Mouse (Mus musculus) limb, embryonic 12.5 days (tissue): Measurements from ENCODE around the gene Psmc3ip. TPM values are rescaled to one million over a fixed set of nuclear protein-coding genes. Genes with fewer than 3 reads are reported as not detected.
A peak's percentile ranks its signal among the peaks of the same experiment; 100 is the strongest.

Source experiments
- ATAC-seq: fragments of 200-750 bp; cut with Nextera tagmentation; 2 replicates; pipeline ENCODE4 v1.8.0; 2017; ENCODE audit warnings: low read depth, moderate TSS enrichment; ENCODE audit not compliant: insufficient number of reproducible peaks, insufficient read depth, low FRiP score, low TSS enrichment
- H3K27ac ChIP-seq: fragments of 300-500 bp; sonication (generic); 2 replicates; pipeline ENCODE4 v1.5.1; 2016; ENCODE audit warnings: mild to moderate bottlenecking, moderate library complexity
- H3K27me3 ChIP-seq: fragments of 300-500 bp; sonication (generic); 2 replicates; pipeline ENCODE4 v1.6.1; 2016; ENCODE audit warnings: mild to moderate bottlenecking, moderate library complexity
- H3K36me3 ChIP-seq: fragments of 300-500 bp; sonication (generic); 2 replicates; pipeline ENCODE4 v1.6.1; 2016; ENCODE audit warnings: mild to moderate bottlenecking, moderate library complexity
- H3K4me1 ChIP-seq: fragments of 300-500 bp; sonication (generic); replicated peaks from 2 replicates; pipeline ENCODE4 v1.6.1; 2016
- H3K4me2 ChIP-seq: fragments of 300-500 bp; sonication (generic); 2 replicates; pipeline ENCODE4 v1.6.1; 2016; ENCODE audit warnings: mild to moderate bottlenecking, moderate library complexity
- H3K4me3 ChIP-seq: fragments of 300-500 bp; sonication (generic); replicated peaks from 2 replicates; pipeline ENCODE4 v1.5.1; 2016; ENCODE audit warnings: mild to moderate bottlenecking
- H3K9ac ChIP-seq: fragments of 300-500 bp; sonication (generic); replicated peaks from 2 replicates; pipeline ENCODE4 v1.6.1; 2016; ENCODE audit warnings: mild to moderate bottlenecking, moderate library complexity
- H3K9me3 ChIP-seq: fragments of 300-500 bp; sonication (generic); 2 replicates; pipeline ENCODE4 v1.6.1; 2016; ENCODE audit warnings: mild to moderate bottlenecking, moderate library complexity
- WGBS: fragments of 180-500 bp; shearing (Covaris S2); methylation state at CpG from one replicate; pipeline ENCODE4 v1.1.7; 2016; 5-methylcytosine and 5-hydroxymethylcytosine counted together
- polyA plus RNA-seq: library from polyadenylated mRNA; unstranded; fragments of >200 nt; fragmentation: Nextera tagmentation; extraction: Ambion mirVana; gene quantifications from 2 replicates; pipeline ENCODE4 v1.2.1, GENCODE M21; 2016

Gene Psmc3ip
- polyA plus RNA-seq, result 54.3 and 55.7 TPM in 2 replicates

DNA sequence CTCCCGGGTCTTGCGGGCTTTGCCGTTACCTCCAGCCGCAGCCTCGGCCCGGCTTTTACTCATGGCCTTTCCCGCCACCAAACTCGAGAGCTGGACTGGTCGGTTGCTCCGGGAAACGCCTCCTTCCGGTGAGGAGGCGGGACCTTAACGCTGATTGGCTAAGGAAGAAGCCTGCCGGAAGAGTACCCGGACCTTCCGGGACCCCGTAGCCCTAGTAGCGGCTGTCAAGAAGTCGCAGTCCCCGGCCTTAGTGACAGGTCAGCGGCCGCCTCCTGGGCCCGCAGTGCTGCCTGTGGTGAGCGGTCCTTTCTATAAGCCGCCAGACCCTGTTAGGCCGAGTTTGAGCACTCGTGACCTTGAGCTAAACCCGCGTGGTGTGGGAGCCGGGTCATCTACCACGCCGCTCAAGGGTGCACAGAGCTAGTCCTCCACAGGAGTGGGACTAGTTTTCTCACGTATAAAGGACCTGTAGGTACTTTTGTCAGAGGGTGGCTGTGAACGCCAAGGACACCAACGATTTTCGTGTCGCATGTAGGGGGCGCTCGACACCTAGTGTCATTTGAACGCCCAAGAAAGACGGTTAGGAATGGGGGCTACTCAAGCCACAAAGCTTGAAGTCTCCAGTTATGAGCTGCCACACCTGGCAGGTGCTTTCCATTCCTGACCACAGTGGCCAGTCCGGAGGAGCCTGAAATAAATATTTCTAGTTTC, at the start of gene Psmc3ip:
Psmc3ip (minus strand) TSS at position 123 of the 711 bp plus-strand sequence.
- ATAC-seq, result peak; percentile 90
- Histone ChIP-seq H3K4me1 (peaks cover 10% of the 10 kb centered on the region), H3K4me2 (peak within 1 kb of the TSS; percentile 67), H3K27me3 (no peaks in the 10 kb centered on the region), H3K9me3 (no peaks in the 10 kb centered on the region), H3K9ac (peak within 1 kb of the TSS; percentile 64), H3K27ac (peak within 1 kb of the TSS; percentile 46; the same call in 1 of the 2 replicates), H3K36me3 (peaks cover 79% of the 10 kb centered on the region), H3K4me3 (peak within 1 kb of the TSS; percentile 72)
- WGBS, result 1% methylated on average over 43 of the region's 43 CpGs

DNA sequence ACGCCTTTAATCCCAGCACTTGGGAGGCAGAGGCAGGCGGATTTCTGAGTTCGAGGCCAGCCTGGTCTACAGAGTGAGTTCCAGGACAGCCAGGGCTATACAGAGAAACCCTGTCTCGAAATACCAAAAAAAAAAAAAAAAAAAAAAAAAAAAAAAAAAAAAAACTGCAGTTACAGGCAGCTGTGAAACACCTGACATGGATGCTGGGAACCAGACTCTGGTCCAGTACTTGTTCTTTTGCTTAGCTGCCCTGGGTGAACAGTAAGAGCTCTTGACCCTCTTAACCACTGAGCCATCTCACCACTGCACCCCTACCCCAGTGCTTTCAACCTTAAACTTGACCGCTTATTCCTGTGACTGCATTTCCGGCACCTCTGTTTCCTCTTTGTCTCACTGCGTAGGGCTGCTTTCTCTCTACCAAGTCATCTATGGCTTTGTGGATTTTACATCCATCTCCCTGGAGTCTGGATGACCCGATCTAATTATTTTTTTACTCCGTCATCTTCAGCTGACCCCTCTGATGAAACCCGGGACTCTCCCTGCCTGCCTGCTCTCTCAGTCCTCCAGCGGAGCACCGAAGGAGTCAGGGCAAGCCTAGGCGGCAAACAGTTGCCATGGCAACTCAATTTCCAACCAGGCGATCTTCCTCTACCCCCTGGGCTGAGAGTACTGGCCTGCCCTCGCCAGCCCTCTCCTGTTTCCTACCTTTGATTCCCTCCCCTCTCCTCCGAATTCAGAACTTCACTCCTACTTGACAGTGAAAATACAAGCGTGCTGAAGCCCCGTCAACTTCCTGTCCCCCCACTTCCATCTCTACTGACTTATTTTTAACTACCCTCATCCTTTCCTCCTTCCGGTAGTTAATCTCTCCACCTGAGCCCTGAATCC, 48.3 kb upstream of the Psmc3ip start:
- Histone ChIP-seq H3K4me3 (peak overlapping the region; percentile 28), H3K4me1 (peaks cover 25% of the 10 kb centered on the region), H3K36me3 (no peaks in the 10 kb centered on the region), H3K9ac (no peak overlapping the region; the same call in 1 of the 2 replicates), H3K9me3 (no peaks in the 10 kb centered on the region), H3K27ac (no peak overlapping the region), H3K27me3 (peaks cover 23% of the 10 kb centered on the region), H3K4me2 (peak overlapping the region; percentile 56)
- ATAC-seq, result peak; percentile 49; the same call in 1 of the 2 replicates
- WGBS, result 22% methylated on average over 19 of the region's 19 CpGs

DNA sequence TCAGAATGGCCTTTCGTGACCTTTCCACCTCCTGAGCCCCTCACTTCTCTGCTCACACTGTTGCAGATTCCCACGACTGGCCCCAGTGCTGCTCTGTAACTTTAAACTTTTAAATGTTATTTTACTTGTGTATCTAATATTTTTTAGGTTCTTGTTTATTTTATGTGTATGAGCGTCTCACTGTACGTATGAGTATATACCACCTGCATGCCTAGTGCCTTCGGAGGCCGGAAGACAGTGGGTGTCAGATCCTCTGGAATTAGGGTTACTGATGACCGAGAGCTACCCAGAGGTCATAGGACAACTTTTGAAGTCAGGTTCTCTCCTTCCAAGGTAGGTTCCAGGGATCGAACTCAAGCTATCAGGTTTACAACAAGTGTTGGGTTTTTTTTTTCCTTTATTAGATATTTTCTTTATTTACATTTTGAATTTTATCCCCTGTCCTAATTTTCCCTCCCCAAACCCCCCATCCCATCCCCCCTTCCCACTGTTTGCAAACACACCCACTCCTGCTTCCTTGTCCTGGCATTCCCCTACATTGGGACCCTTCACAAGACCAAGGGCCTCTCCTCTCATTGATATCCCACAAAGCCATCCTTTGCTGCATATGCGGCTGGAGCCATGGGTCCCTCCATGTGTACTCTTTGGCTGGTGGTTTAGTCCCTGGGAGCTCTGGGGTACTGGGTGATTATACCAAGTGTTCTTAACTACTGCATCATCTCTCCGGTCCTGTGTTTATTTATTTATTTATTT, 47.2 kb upstream of the Psmc3ip start:
- Histone ChIP-seq H3K9me3 (no peaks in the 10 kb centered on the region), H3K4me1 (peaks cover 22% of the 10 kb centered on the region), H3K27me3 (peaks cover 26% of the 10 kb centered on the region), H3K27ac (no peak overlapping the region), H3K4me3 (no peak overlapping the region), H3K9ac (no peak overlapping the region), H3K36me3 (no peaks in the 10 kb centered on the region), H3K4me2 (no peak overlapping the region)
- no peak for ATAC-seq
- 82% methylated on average over 10 of the region's 10 CpGs for WGBS

GRCm38 (mm10) chr11:101141088-101141487, 45.9 kb upstream of the Psmc3ip start:
- Histone ChIP-seq H3K36me3 (no peaks in the 10 kb centered on the region), H3K9me3 (no peaks in the 10 kb centered on the region), H3K4me2 (peak overlapping the region; percentile 52; the same call in 1 of the 2 replicates), H3K4me3 (no peak overlapping the region), H3K27me3 (peaks cover 26% of the 10 kb centered on the region), H3K4me1 (peaks cover 20% of the 10 kb centered on the region), H3K9ac (no peak overlapping the region), H3K27ac (peak overlapping the region; percentile 82; the same call in 1 of the 2 replicates)
- ATAC-seq, result no peak
- WGBS, result 77% methylated on average over 8 of the region's 8 CpGs

- peak overlapping the region; percentile 26 for H3K4me3 ChIP-seq
- peak; percentile 50 for ATAC-seq
- peak overlapping the region; percentile 82 for H3K27ac ChIP-seq
- peak overlapping the region; percentile 47 for H3K9ac ChIP-seq
- peak overlapping the region; percentile 52 for H3K4me2 ChIP-seq
- 53% methylated on average over 27 of the region's 27 CpGs for WGBS
- H3K36me3 ChIP-seq, result no peaks in the 10 kb centered on the region
- no peaks in the 10 kb centered on the region for H3K9me3 ChIP-seq
- H3K4me1 ChIP-seq, result peaks cover 20% of the 10 kb centered on the region
- peaks cover 26% of the 10 kb centered on the region for H3K27me3 ChIP-seq
Observed at GRCm38 (mm10) chr11:101140164-101140819, 45.1 kb upstream of the Psmc3ip start.

DNA sequence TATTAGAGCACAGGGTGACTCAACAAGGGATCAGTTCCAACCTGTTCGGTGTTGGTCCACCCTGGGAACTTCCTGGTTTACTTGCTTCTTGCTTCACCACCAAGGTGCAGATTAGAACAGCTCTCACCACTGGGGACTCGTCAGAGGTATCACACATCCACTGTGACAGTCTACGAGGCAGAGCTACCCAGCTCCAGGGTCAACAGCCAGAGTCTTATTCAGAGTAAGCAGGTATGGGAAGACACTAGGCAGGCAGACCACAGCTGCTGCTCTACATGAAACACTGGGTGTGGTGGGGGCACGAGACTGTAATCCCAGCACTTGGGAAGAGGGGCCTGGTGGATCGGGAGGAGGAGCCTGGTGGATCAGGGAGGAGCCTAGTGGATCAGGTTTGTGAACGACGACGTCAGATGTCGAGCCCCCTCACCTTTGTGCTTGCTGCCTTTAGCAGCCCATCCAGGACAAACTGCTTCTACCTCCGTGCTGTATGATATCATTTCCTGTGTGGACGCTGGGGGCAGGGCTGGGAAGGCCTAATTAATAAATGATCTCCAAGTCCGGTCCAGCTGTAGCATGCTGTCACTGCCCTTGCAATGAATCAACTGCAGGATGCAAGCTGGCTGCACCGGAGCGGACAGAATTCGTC, 43.4 kb upstream of the Psmc3ip start:
- Histone ChIP-seq H3K4me3 (peak overlapping the region; percentile 12), H3K9ac (no peak overlapping the region), H3K27ac (no peak overlapping the region)

DNA sequence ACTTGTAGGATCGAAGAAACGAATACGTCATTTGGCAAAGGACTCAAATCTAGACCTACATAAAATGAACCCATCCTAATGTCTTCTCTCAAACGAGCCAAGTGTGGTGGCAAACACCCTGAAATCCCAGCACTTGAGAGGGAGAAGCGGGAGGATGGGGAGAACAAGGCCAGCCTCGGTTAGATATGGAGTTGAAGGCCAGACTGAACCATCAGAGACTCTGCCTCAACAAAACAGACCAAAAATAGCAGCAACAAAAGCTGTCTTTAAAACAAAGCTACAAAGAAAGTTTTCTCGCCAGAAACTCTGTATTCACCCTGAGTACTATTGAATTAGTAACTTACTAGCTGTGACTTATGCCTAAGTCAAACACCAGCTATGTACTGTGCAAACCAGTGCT, 41.8 kb upstream of the Psmc3ip start:
- H3K4me2 ChIP-seq, result no peak overlapping the region
- H3K9me3 ChIP-seq, result no peaks in the 10 kb centered on the region
- WGBS, result 84% methylated on average over 7 of the region's 7 CpGs

More for the DNA sequence above, 43.4 kb upstream of the Psmc3ip start:
- H3K27me3 ChIP-seq, result peaks cover 26% of the 10 kb centered on the region
- WGBS, result 21% methylated on average over 15 of the region's 15 CpGs
- peak overlapping the region; percentile 41 for H3K4me2 ChIP-seq
- H3K9me3 ChIP-seq, result no peaks in the 10 kb centered on the region
- ATAC-seq, result no peak
- peaks cover 17% of the 10 kb centered on the region for H3K4me1 ChIP-seq
- no peaks in the 10 kb centered on the region for H3K36me3 ChIP-seq

GRCm38 (mm10) chr11:101134217-101134865, 39.1 kb upstream of the Psmc3ip start:
- Histone ChIP-seq H3K36me3 (no peaks in the 10 kb centered on the region), H3K4me3 (no peak overlapping the region), H3K9me3 (no peaks in the 10 kb centered on the region), H3K27ac (no peak overlapping the region), H3K4me2 (no peak overlapping the region), H3K4me1 (0 out of 2 replicates have a peak, but pooled peaks cover 3% of the 10 kb centered on the region), H3K27me3 (peaks cover 6% of the 10 kb centered on the region; the same call in 1 of the 2 replicates), H3K9ac (no peak overlapping the region)
- 79% methylated on average over 13 of the region's 13 CpGs for WGBS
- no peak for ATAC-seq

More for the DNA sequence above, 41.8 kb upstream of the Psmc3ip start:
- H3K4me3 ChIP-seq, result no peak overlapping the region
- H3K36me3 ChIP-seq, result no peaks in the 10 kb centered on the region
- no peak overlapping the region for H3K27ac ChIP-seq
- H3K27me3 ChIP-seq, result peaks cover 26% of the 10 kb centered on the region
- peaks cover 15% of the 10 kb centered on the region for H3K4me1 ChIP-seq
- H3K9ac ChIP-seq, result no peak overlapping the region
- ATAC-seq, result no peak

DNA sequence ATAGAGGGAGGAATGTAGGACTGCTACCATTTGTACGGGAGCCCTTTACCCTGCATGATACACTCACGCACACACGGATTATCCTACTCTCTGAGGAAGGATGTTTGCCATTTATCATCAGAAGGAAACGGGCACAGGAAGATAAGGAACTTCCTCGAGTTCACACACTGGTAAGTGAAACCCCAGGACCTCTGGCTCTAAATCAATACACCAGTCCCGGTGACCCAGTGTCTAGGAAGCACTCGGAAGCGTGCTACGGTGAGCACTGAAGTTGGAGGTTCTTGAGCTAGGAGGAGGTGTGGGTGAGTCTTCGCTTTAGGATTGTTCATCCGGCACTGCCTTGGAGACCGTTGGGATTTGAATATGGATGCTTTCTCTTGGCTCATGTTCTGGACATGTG, 37.8 kb upstream of the Psmc3ip start:
- no peaks in the 10 kb centered on the region for H3K27me3 ChIP-seq
- no peaks in the 10 kb centered on the region for H3K36me3 ChIP-seq
- 79% methylated on average over 12 of the region's 12 CpGs for WGBS
- H3K9ac ChIP-seq, result no peak overlapping the region
- no peak for ATAC-seq
- no peak overlapping the region for H3K4me3 ChIP-seq
- no peak overlapping the region for H3K27ac ChIP-seq
- no peaks in the 10 kb centered on the region for H3K9me3 ChIP-seq
- H3K4me1 ChIP-seq, result 0 out of 2 replicates have a peak, but pooled peaks cover 3% of the 10 kb centered on the region
- H3K4me2 ChIP-seq, result no peak overlapping the region
